Mouse (Mus musculus): ENCODE data around the gene Bend4. TPM values are rescaled to one million over a fixed set of nuclear protein-coding genes. Genes with fewer than 3 reads are reported as not detected.

Bend4 gene
- total RNA-seq, 2 experiments from 2014 or later: 0.55 to 0.75 TPM

DNA sequence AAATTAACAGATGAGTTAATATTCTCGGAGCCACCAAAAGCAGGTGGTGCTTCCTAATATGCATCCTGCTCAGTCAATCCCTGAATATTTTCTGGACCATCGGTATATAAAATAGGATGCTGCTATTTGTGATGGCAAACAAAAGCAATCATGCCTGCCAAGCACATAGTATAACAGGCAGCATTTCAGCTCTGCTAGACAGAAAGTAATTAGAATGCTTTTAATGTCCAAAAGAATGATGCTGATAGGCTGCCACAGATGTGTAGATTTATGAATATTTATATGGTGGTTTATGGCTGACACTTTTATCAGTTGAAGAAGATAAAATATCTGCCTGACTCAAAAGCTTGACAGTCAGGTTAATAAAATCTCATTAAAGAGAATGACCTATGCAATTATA, 4.1 kb downstream of the Bend4 start:
- no peak for ATAC-seq (replicated peaks; ENCODE audit: low FRiP score, low TSS enrichment, poor library complexity, severe bottlenecking)

GRCm38 (mm10) chr5:67423326-67423725, 4.8 kb downstream of the Bend4 start:
- no peak for ATAC-seq (replicated peaks; ENCODE audit: low FRiP score, low TSS enrichment, poor library complexity, severe bottlenecking)

DNA sequence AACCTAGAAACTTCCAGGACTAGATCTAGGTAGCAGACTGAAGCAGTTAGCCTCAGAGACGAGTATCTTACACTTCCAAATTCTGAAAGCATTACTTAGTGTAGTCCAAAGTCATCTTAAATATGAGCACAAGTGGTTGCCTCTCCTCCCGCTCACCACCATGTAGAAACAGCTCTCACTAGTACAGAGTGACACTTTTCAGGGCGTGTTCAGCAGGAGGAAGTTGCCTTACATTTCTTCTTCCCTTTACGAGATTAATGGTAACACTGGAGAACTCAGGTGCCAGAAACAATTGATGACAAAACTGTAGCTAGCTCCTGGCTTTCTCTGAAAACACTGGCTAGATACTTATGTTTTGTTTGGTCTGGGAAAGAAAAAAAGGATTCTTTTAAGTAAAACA, 8.7 kb downstream of the Bend4 start:
- no peak for ATAC-seq (replicated peaks; ENCODE audit: low FRiP score, low TSS enrichment, poor library complexity, severe bottlenecking)

- ATAC-seq (replicated peaks; ENCODE audit: low FRiP score, low TSS enrichment, poor library complexity, severe bottlenecking): no peak
These were observed 16.6 kb downstream of the Bend4 start for GRCm38 (mm10) chr5:67411475-67411874.

DNA sequence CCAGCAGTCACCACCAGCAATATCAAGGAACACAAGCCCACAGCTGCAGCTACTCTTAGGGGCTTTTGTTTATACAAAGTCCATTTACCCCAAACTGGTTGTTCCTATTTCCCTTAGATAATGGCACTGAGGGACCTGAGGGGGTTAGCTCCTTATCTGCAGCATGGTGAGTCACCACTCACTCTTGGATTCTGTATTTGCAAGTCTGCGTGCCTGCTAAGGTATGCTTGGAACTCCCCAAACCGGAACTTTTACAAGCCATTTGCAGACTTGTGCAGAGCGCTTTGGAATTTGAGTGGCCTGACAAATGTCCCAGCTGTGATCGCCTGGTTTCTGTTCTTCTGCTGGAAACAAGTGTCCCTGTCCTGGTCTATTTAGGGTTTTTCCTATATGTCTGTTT, 17.7 kb downstream of the Bend4 start:
- ATAC-seq (replicated peaks; ENCODE audit: low FRiP score, low TSS enrichment, poor library complexity, severe bottlenecking): 0 out of 2 replicates have a peak, but pooled peaks have one; percentile 14

DNA sequence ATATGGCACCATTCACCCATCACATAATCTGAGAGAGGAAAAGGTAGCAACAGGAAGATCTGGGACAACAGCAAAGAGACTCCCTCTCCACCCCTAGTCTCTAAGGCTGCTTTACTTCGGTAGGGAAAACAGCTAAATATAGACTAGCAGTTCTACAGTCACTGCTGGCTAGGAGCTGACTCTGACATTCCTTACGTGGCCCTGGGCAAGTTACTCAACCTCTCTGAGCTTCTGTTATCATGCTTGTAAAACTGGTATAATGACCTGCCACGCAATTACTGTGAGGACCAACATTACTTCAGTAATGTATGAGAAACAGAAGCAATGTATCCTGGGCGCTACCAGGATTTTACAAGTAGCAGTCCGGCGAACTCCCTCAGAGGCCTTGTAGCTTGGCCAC, 19.7 kb downstream of the Bend4 start:
- no peak for ATAC-seq (replicated peaks; ENCODE audit: low FRiP score, low TSS enrichment, poor library complexity, severe bottlenecking)

DNA sequence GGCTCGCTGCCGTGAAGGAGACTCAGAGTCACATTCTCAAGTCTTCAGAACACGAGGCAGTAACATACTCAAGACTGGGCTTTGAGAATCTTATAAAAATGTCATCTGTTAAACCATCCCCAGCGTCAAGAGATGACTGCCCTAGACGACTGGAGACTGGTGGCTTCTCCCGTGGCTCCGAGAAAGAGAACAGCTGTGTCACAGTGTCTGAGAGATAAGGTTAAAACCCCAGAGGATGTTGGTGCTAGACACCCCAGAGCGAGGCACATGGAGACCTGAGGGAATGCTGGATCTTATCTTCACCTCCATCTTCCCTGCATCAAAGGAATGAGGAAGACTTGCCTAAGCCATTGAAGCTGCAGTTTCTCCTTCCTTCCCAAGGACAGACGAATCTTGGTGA, 23.2 kb downstream of the Bend4 start:
- 0 out of 2 replicates have a peak, but pooled peaks have one; percentile 41 for ATAC-seq (replicated peaks; ENCODE audit: low FRiP score, low TSS enrichment, poor library complexity, severe bottlenecking)

DNA sequence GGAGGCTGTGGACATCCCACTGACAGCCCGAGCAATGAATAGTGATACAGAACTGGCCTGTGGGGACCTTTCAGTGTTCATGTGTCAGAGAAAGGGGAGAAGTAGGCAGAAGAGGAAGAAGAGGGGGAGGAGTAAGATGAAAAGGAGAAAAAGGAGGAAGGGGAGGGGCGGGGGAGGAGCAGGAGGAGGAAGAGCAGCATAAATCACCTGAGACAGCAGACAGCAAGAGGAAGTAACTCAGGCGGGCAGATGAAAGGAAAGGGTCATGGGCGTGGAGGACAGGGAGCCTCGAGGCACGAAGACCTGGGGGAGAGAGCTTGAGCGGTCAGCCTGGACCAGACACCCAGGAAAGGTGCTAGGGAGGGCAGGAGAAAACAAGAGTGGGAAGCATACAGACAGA, 23.7 kb downstream of the Bend4 start:
- ATAC-seq (replicated peaks; ENCODE audit: low FRiP score, low TSS enrichment, poor library complexity, severe bottlenecking): no peak

- peak; percentile 61; the same call in 1 of the 2 replicates for ATAC-seq (replicated peaks; ENCODE audit: low FRiP score, low TSS enrichment, poor library complexity, severe bottlenecking)
These were observed 26.5 kb downstream of the Bend4 start for GRCm38 (mm10) chr5:67401612-67402011.

- ATAC-seq (replicated peaks; ENCODE audit: low FRiP score, low TSS enrichment, poor library complexity, severe bottlenecking): no peak
These were observed 27.3 kb downstream of the Bend4 start for GRCm38 (mm10) chr5:67400608-67401480.

- ATAC-seq (replicated peaks; ENCODE audit: low FRiP score, low TSS enrichment, poor library complexity, severe bottlenecking): no peak
These were observed 28.1 kb downstream of the Bend4 start for GRCm38 (mm10) chr5:67399876-67400607.

GRCm38 (mm10) chr5:67397186-67397585, 30.9 kb downstream of the Bend4 start:
- ATAC-seq (replicated peaks; ENCODE audit: low FRiP score, low TSS enrichment, poor library complexity, severe bottlenecking): no peak

DNA sequence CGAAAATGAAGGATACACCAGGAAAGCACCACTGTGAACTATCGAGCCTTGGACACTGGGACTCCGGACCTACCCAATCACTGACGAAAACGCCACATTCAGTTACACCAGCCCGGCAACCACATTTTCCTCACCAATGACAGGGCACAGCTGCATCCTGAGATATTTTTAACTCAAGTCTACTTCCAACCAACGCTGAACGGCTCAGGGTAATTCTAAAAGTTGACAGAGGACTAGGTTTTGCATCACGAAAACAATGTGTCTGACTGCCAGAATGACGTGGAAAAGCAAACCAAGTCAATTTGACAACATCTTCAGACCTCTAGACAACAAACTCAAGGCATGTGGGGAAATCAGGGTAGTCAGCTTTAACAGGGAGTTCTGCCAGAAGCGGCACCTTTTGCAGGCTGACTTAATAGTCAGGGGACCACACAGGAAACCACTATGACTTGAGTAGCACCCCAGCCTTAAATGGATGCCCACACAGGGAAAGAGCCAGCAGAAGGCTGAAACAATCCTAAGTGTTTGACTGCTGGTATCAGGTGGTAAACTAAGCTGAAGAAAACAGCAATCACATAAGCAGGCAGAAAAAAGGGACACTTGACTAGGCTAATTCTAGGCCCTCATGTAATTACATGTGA, 32.8 kb downstream of the Bend4 start:
- ATAC-seq (replicated peaks; ENCODE audit: low FRiP score, low TSS enrichment, poor library complexity, severe bottlenecking): peak; percentile 78

- ATAC-seq (replicated peaks; ENCODE audit: low FRiP score, low TSS enrichment, poor library complexity, severe bottlenecking): no peak
These were observed 34.2 kb downstream of the Bend4 start for GRCm38 (mm10) chr5:67393951-67394350.

DNA sequence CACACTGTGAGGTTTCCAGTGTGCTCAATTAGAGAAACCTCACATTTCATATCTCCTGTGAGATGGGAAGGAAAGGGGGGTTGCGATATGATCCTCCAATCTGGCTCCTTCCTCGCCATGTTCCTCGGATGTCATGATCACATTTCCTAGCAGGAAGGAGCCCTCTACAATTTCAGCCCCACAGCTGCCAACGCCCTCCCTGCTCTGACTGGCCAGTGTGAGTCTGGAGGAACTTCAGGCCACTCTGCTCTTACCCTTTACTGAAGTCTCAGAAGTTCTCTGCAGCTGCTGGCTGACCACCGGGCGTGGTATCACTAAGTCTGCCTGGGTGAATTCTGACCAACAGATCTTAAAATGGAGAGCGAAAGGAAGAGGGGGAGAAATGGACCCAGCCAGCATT, 45.6 kb downstream of the Bend4 start:
- no peak for ATAC-seq (replicated peaks; ENCODE audit: low FRiP score, low TSS enrichment, poor library complexity, severe bottlenecking)

DNA sequence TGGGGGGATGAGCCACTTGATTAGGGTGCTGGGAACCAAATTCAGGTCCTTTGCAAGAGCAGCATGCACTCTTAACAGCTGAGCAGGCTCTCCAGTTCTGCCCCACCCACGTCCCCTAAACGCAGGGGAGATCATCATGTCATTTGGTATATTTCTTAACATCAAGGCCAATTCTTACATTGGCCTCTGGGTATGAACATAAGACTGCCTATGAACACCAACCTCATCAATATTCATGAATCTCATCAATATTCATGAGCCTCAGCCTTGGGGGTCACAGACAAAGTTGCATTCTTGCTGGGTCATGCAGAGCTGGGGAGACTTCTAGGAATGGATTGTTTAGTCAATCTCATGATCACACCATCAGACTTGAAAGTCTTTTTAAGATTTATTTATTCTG, 46.4 kb downstream of the Bend4 start:
- ATAC-seq (replicated peaks; ENCODE audit: low FRiP score, low TSS enrichment, poor library complexity, severe bottlenecking): no peak

DNA sequence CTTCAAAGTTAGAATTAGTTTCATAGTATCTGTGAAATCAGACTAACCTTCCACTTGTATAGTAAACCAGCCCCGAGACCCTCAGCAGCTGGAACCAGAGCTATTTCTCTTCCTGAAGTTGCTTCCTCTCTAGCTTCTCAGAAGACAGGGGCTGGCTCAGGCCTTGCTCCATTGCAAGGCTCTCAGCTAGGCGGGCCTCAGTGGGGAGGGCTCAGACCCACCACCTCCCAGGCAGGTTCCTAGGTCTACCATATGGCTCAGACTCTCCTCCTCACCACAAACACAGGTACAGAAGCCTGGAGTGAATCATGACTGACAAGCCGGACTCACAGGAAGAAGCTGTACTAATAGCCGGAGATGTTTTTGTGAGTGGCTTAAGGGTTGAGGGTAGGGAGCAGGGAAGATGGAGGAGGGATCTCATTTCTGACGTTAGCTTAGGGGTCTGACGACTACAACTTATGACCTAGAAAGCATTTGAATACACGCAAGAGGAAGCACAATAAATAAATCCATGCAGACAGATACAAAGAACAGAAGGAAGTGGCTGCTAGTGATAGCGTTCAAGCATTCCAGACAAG, 51.0 kb downstream of the Bend4 start:
- no peak for ATAC-seq (replicated peaks; ENCODE audit: low FRiP score, low TSS enrichment, poor library complexity, severe bottlenecking)

DNA sequence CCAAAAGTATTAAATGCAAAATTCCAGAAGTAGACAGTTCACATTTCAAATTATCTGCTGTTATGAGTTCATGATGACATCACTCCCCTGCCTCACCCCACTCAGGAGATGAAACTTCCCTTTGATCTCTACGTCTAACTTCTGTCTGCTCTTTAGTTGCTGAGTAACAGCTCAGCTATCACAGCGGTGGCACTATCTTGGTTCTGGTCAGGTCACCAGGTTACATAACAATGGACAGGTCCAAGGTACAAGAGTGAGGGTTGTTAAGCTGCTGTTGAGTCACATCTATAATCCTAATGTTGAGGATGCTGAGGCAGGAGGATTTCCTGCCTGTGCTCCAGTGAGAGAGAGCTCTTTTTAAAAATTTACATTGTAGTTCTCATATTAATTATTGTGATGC, 65.2 kb downstream of the Bend4 start:
- no peak for ATAC-seq (replicated peaks; ENCODE audit: low FRiP score, low TSS enrichment, poor library complexity, severe bottlenecking)

GRCm38 (mm10) chr5:67362316-67362715, 65.8 kb downstream of the Bend4 start:
- ATAC-seq (replicated peaks; ENCODE audit: low FRiP score, low TSS enrichment, poor library complexity, severe bottlenecking): no peak

- ATAC-seq (replicated peaks; ENCODE audit: low FRiP score, low TSS enrichment, poor library complexity, severe bottlenecking): no peak
These were observed 79.2 kb downstream of the Bend4 start for GRCm38 (mm10) chr5:67348949-67349348.

All from megakaryocyte-erythroid progenitor cell, adult 5-6 weeks (primary cell).